Mouse (Mus musculus) heart, postnatal 0 days (tissue): ENCODE data around the gene Cdk12. TPM values are rescaled to one million over a fixed set of nuclear protein-coding genes. Genes with fewer than 3 reads are reported as not detected.
A peak's percentile ranks its signal among the peaks of the same experiment; 100 is the strongest.

Source experiments
- ATAC-seq: fragments of 200-750 bp; cut with Nextera tagmentation; 2 replicates; pipeline ENCODE4 v1.8.0; 2017; ENCODE audit warnings: low read depth, moderate number of reproducible peaks, moderate library complexity; ENCODE audit not compliant: insufficient read depth
- DNase-seq: peaks from one replicate; pipeline ENCODE4 v3.0.0-alpha.2; 2016; ENCODE audit warnings: low spot score
- H3K27ac ChIP-seq: fragments of 300-500 bp; sonication (generic); 2 replicates; pipeline ENCODE4 v1.5.1; 2014; ENCODE audit warnings: low read depth, mild to moderate bottlenecking
- H3K27me3 ChIP-seq: fragments of 300-500 bp; sonication (generic); 2 replicates; pipeline ENCODE4 v1.6.1; 2014; ENCODE audit warnings: low read length, mixed read lengths; ENCODE audit not compliant: control insufficient read depth, insufficient read depth
- H3K36me3 ChIP-seq: fragments of 300-500 bp; sonication (generic); replicated peaks from 2 replicates; pipeline ENCODE4 v1.6.1; 2014; ENCODE audit warnings: low read length, mixed read lengths; ENCODE audit not compliant: control insufficient read depth, insufficient read depth
- H3K4me1 ChIP-seq: fragments of 300-500 bp; sonication (generic); 2 replicates; pipeline ENCODE4 v1.6.1; 2014; ENCODE audit warnings: antibody characterized with exemption; ENCODE audit not compliant: control insufficient read depth, insufficient read depth
- H3K4me2 ChIP-seq: fragments of 300-500 bp; sonication (generic); 2 replicates; pipeline ENCODE4 v1.6.1; 2014; ENCODE audit warnings: low read depth, mild to moderate bottlenecking, low read length, moderate library complexity
- H3K4me3 ChIP-seq: fragments of 300-500 bp; sonication (generic); 2 replicates; pipeline ENCODE4 v1.5.1; 2014; ENCODE audit warnings: low read depth, low read length
- H3K9ac ChIP-seq: fragments of 300-500 bp; sonication (generic); replicated peaks from 2 replicates; pipeline ENCODE4 v1.6.1; 2014; ENCODE audit warnings: low read depth, low read length, mixed read lengths
- H3K9me3 ChIP-seq: fragments of 300-500 bp; sonication (generic); replicated peaks from 2 replicates; pipeline ENCODE4 v1.6.1; 2016; ENCODE audit warnings: low read length; ENCODE audit not compliant: control insufficient read depth
- CTCF ChIP-seq: IDR thresholded peaks from 2 replicates; pipeline ENCODE4 v1.5.1; 2016; ENCODE audit warnings: antibody characterized with exemption, control low read depth, low read depth
- EP300 ChIP-seq: IDR thresholded peaks from 2 replicates; pipeline ENCODE4 v1.6.1; 2016; ENCODE audit warnings: antibody characterized with exemption, low read depth
- WGBS: fragments of 180-500 bp; shearing (Covaris S2); extraction: QIAGEN DNeasy Blood & Tissue Kit; methylation state at CpG from one replicate; pipeline ENCODE4 v1.1.7; 2014; 5-methylcytosine and 5-hydroxymethylcytosine counted together
- polyA plus RNA-seq: library from polyadenylated mRNA; unstranded; fragments of >200 nt; fragmentation: Nextera tagmentation; extraction: Ambion mirVana; gene quantifications from 2 replicates; pipeline ENCODE4 v1.2.1, GENCODE M21; 2015
- total RNA-seq: library from RNA; depleted of rRNA; stranded (reverse); fragments of >200 nt; gene quantifications from 2 replicates; pipeline ENCODE4 v1.2.3, GENCODE M21; 2014; ENCODE audit warnings: low replicate concordance

Cdk12 gene
- total and polyA plus RNA-seq, 2 experiments from 2014 or later = 4.2 to 25.8 TPM

DNA sequence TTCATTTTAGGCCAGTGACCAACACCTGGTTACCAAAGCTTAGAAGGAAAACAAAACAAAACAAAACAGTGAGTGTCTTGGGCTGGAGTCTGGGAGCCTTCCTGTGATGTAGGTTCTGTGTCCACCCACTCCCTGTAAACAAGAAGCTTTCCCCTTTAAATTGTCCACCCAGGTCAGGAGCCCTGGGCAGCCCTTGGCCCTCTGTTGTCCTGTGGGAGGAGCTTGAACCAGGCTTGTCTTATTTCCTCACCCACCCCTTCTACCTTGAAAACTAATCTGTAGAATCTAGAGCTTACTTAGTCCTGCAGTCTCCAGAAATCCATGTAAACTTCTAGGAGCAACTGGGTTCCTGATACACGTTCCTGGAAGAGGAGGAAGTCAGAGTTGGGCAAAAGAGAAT lies 119.3 kb downstream of the Cdk12 start:
- Histone ChIP-seq H3K4me2 (no peak overlapping the region), H3K9ac (no peak overlapping the region), H3K4me3 (no peak overlapping the region), H3K36me3 (no peaks in the 10 kb centered on the region), H3K9me3 (no peaks in the 10 kb centered on the region), H3K27ac (no peak overlapping the region), H3K4me1 (peaks cover 3% of the 10 kb centered on the region; the same call in 1 of the 2 replicates), H3K27me3 (peaks cover 98% of the 10 kb centered on the region)
- ATAC-seq = no peak
- no peak for DNase-seq
- 10% methylated on average over 1 of the region's 1 CpGs for WGBS
- TF ChIP-seq CTCF (no peak), EP300 (no peak)

DNA sequence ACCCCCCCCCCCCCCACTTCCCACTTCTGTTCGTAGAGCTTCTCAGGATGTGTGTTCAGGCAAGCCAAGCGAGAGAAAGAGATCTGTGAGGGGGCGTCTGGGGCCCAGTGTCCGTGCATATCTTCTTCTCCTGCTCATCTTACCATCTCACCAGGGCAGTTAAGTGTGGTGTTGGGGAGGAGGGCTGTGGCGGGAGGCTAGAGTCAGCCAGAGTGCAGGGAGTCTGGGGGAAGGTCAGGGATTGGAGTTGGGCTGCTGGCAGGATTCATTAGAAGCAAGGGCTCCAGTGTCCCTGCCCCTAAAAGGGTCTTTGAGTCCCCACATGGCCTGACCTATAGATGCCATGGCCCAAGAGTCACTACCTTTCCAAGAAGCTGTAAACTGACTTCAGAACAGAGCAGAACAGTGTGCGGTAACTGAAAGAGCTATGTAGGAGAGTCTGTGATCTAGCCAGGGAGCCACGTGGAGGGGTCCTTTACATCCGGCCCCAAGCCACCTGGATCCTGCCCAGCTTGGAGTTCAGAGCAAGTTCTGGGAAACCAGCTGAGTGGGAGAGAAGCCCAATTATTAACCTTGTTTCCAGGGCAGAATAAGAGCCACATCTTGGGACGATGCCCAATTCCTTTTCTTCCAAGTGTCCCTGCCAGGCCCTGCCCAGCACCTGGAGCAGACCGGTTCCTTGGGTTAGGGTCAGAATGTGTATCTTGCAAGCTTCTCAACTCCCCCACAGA lies 120.4 kb downstream of the Cdk12 start:
- no peak for DNase-seq
- Histone ChIP-seq H3K4me2 (no peak overlapping the region), H3K4me1 (peaks cover 15% of the 10 kb centered on the region), H3K9me3 (no peaks in the 10 kb centered on the region), H3K27me3 (peaks cover 100% of the 10 kb centered on the region), H3K36me3 (no peaks in the 10 kb centered on the region), H3K4me3 (no peak overlapping the region), H3K27ac (no peak overlapping the region), H3K9ac (no peak overlapping the region)
- TF ChIP-seq EP300 (no peak), CTCF (no peak)
- 2% methylated on average over 10 of the region's 10 CpGs for WGBS
- no peak for ATAC-seq

- 2% methylated on average over 9 of the region's 9 CpGs for WGBS
- DNase-seq (no peak), ATAC-seq (no peak)
- Histone ChIP-seq H3K27me3 (peaks cover 100% of the 10 kb centered on the region), H3K4me3 (no peak overlapping the region), H3K27ac (no peak overlapping the region), H3K9ac (no peak overlapping the region), H3K36me3 (no peaks in the 10 kb centered on the region), H3K4me2 (no peak overlapping the region), H3K4me1 (peaks cover 16% of the 10 kb centered on the region), H3K9me3 (no peaks in the 10 kb centered on the region)
- TF ChIP-seq EP300 (no peak), CTCF (no peak)
Observed at GRCm38 (mm10) chr11:98323933-98324332, 121.1 kb downstream of the Cdk12 start.

- H3K27ac ChIP-seq = no peak overlapping the region
- DNase-seq (no peak), ATAC-seq (no peak)
- WGBS = 7% methylated on average over 14 of the region's 14 CpGs
- no peaks in the 10 kb centered on the region for H3K9me3 ChIP-seq
- no peak overlapping the region for H3K4me2 ChIP-seq
- H3K27me3 ChIP-seq = peaks cover 100% of the 10 kb centered on the region
- H3K36me3 ChIP-seq = no peaks in the 10 kb centered on the region
- H3K4me1 ChIP-seq = peaks cover 16% of the 10 kb centered on the region
- no peak overlapping the region for H3K4me3 ChIP-seq
- no peak overlapping the region for H3K9ac ChIP-seq
- TF ChIP-seq EP300 = no peak
- TF ChIP-seq CTCF = no peak
Observed at GRCm38 (mm10) chr11:98325191-98325820, 122.4 kb downstream of the Cdk12 start.

DNA sequence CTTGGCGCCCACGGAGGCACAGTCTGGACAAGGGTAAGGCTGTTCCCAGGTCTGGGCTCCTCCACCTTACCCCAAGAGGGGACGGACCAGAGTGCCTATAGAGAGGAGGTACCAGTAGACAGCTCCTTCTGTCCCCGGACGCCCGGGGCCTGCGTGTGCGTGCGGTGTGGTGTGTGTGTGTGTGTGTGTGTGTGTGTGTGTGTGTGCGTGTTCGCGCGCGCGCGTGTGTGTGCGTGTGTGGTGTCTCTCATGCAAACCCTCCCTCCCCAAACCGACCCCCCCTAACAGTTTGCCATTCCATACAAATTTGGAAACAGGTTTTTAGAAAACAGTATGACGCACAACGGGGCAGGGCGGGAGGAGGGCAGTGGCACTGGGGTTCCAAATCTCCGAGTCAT lies 123.0 kb downstream of the Cdk12 start:
- 3% methylated on average over 22 of the region's 22 CpGs for WGBS

GRCm38 (mm10) chr11:98326741-98327135 lies 123.9 kb downstream of the Cdk12 start:
- H3K36me3 ChIP-seq = no peaks in the 10 kb centered on the region
- peaks cover 16% of the 10 kb centered on the region for H3K4me1 ChIP-seq
- ATAC-seq = no peak
- DNase-seq = no peak
- H3K9ac ChIP-seq = no peak overlapping the region
- no peak overlapping the region for H3K27ac ChIP-seq
- peak overlapping the region; percentile 33 for H3K4me3 ChIP-seq
- under 1% methylated on average over 19 of the region's 19 CpGs for WGBS
- H3K9me3 ChIP-seq = no peaks in the 10 kb centered on the region
- H3K27me3 ChIP-seq = peaks cover 99% of the 10 kb centered on the region
- H3K4me2 ChIP-seq = peak overlapping the region; percentile 47; the same call in 1 of the 2 replicates
- TF ChIP-seq CTCF (no peak), EP300 (no peak)

More for the DNA sequence above, 123.0 kb downstream of the Cdk12 start:
- DNase-seq (no peak), ATAC-seq (no peak)
- Histone ChIP-seq H3K9ac (no peak overlapping the region), H3K4me1 (peaks cover 16% of the 10 kb centered on the region), H3K4me3 (no peak overlapping the region), H3K27ac (no peak overlapping the region), H3K36me3 (no peaks in the 10 kb centered on the region), H3K27me3 (peaks cover 100% of the 10 kb centered on the region), H3K9me3 (no peaks in the 10 kb centered on the region), H3K4me2 (no peak overlapping the region)
- TF ChIP-seq EP300 (no peak), CTCF (no peak)
